Mouse (Mus musculus): ENCODE data around the gene Sfswap.
"Not testable (repeated sequence)": the region's sequence is repeated elsewhere in the genome, so short reads cannot be mapped to it uniquely, and the experiment has no call there.

The Sfswap gene

GRCm38 (mm10) chr5:129586016-129586415, 85.0 kb downstream of the Sfswap start:
- DNase-seq (ENCODE audit: low read depth, low spot score) = peak; percentile 78

GRCm38 (mm10) chr5:129586471-129586870, 85.5 kb downstream of the Sfswap start:
- no peak for DNase-seq (ENCODE audit: low read depth, low spot score)

- no peak for DNase-seq (ENCODE audit: low read depth, low spot score)
These were observed 89.9 kb downstream of the Sfswap start for GRCm38 (mm10) chr5:129590915-129591314.

- DNase-seq (ENCODE audit: low read depth, low spot score) = peak; percentile 73
These were observed 93.4 kb downstream of the Sfswap start for GRCm38 (mm10) chr5:129594116-129595114.

- DNase-seq (ENCODE audit: low read depth, low spot score) = no peak
These were observed 101.1 kb downstream of the Sfswap start for GRCm38 (mm10) chr5:129602071-129602487.

GRCm38 (mm10) chr5:129607476-129607875, 106.5 kb downstream of the Sfswap start:
- DNase-seq (ENCODE audit: low read depth, low spot score) = no peak

GRCm38 (mm10) chr5:129611060-129611459, 110.0 kb downstream of the Sfswap start:
- peak; percentile 60 for DNase-seq (ENCODE audit: low read depth, low spot score)

GRCm38 (mm10) chr5:129620600-129620999, 119.6 kb downstream of the Sfswap start:
- DNase-seq (ENCODE audit: low read depth, low spot score) = not testable (repeated sequence)
